Mouse (Mus musculus): ENCODE data around the gene Nsun2.

- TF ChIP-seq CTCF (IDR thresholded peaks at IDR 0.05; ENCODE audit: insufficient read depth, low read length) (no peak), POLR2A (IDR thresholded peaks at IDR 0.05; ENCODE audit: borderline replicate concordance, extremely low read depth, low read depth, low read length) (no peak)
Measured at GRCm38 (mm10) chr13:69534334-69534653, 748 bp downstream of the Nsun2 start, which contains the start of gene Tent4a.

All from lung, adult 2 months (tissue).